Mouse (Mus musculus) embryo, embryonic 10.5 days (tissue): ENCODE results near the gene Mcu.

Experiments used
- DNase-seq: peaks from one replicate; pipeline ENCODE4 v3.0.0-alpha.2; 2015; ENCODE audit warnings: low spot score

The Mcu gene

DNA sequence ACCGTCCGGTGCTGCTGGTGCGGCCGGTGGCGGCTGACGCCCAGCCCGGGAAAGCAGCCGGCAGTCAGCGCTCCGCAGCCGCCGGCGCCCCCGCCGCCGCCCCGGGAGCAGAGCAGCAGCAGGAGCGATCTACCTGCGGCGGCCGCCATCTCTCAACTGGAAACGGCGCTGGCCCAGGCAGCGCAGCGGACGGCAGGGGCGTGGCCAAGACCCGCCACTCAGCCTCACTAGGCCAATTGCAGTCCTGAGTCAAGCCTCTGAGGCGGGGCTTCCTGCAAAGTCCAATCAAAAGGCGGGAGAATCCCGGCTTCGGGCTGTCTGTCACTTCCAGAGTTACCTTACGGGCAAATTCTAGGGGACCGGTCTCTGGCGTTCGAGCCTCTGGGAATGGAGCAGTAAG lies at the start of gene Mcu:
Mcu (minus strand) TSS at position 171 of the 400 bp plus-strand sequence.
- peak; percentile 97 for DNase-seq

DNA sequence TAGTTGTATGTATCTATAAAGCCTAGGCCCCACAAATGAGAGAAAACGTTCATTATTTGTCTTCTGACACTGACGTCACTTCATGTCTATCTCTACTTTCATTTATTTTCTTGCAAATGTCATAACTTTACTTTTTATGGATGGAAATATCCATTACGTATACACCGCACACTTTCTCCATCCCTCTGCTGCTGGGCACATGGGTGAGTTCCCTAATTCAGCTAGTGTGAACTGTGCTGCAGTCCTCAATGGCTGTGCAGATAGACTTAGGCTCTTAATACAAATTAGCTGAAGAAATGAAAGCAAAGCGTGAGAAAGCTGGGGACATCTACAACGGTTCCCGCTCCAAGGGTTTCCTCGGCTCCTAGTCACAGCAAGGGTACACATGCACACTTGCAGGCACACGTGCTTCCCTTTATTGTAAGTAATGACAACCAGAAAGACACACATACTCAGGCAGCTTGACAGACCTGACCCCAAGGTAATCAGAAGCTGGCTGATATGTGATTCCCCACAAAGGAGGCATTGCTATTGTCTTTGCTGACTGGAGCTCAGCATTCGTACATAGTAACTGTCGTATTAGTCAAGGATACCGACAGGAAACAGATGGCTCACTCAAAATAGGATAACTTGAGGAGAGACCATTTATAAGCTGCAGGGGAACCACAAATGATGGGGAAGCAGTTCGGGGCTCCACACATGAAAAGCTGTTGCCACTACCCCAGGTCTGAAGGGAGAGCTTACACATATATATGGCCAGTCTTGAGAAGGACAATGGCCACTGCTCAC lies 49.2 kb upstream of the Mcu start:
- no peak for DNase-seq

DNA sequence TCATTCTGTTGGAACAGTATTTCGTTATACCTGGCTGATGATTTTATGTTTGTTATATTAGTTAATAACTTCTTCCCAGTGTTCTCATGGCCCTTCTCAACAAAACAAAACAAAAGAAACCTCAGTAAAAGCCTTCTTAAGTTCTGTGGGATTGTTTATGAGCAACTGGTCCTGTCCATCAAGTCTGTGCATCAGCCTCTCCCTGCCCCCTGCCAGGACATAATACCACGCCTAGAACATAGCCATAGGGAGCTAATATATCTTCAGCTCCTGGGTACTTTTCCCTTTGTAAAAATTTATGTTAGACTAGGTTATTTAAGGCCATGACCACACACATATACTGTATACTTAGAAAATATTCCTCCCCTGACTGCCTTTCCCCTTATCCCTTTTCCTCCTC lies 48.3 kb upstream of the Mcu start:
- DNase-seq, result no peak

DNA sequence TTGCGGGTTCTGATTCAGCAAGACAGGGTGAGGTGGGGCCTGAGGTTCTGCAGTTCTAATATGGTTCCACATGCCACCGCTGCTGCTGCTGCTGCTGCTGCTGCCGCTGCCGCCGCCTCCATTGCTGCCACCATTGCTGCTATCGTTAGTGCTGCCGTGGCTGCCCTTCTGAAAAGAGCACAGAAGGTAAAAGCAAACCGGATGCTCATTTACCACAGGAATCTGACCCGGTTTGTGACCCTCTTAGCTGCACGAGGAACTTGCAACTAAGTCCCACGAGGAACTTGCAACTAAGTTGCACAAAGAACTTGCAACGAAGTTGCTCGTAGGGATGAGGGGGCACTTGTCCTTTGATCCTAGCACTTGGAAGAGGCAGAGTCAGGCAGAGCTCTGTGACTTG lies 40.3 kb upstream of the Mcu start:
- DNase-seq, result no peak

DNA sequence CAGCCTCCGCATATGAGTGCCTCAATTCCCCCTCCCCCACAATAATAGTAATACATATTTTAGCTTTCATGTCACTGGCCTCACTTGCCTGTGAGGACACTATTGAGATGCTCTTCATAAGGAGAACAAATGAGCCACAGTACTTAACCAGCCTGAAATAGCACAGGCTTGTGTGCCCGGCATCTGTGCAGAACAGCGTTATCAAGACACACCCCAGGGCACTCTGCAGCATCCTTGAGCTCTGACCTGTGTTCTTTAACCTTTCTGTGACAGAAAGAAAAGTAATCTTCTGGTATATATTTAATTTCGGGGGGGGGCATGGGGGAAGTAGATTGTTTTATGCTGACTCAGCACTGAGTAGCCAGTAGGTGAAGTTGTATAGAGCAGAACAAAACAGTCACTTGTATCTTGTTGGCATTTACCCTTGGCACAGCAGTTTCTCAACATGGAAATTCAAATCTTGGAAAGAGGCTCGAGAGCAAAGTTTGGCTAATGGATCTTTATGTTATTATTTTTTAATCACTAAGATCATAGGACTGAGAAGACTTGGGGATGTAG lies 30.4 kb upstream of the Mcu start:
- no peak for DNase-seq

DNA sequence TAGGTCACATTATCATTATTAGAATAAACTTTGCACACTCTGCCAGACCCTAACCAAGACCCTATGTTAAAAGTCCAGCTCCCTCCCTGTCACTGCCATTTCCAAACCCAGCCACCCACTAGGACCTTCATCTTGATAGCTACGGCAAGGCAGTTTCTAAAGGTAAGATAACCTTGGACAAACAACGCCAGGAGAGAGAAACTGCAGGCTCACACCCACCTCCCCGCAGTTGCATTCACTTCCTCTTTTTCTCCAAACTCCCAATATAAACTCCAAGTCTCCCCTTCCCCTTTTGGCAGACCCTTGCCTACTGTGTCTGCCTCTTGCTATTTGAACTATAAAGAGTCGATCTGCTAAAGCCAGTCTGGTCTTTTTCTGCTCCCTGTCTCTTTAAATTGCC lies 28.7 kb upstream of the Mcu start:
- DNase-seq, result no peak

DNA sequence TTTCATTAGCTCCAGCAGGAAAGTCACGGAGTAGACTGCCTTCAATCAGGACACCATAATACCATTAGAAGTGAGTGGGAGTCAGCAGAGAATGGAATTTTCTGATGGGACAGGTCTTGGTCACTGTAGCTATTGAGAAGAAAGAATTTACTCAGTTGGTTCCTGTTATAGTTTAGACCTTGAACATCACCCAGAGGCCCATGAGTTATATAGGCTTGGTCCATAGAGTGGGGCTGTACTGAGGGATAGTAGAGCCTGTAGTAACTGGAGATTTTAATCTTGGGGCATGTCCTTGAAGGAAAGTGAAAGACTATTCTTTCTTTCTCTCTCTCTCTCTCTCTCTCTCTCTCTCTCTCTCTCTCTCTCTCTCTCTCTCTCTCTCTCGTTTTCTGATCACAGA lies 28.2 kb upstream of the Mcu start:
- no peak for DNase-seq

DNA sequence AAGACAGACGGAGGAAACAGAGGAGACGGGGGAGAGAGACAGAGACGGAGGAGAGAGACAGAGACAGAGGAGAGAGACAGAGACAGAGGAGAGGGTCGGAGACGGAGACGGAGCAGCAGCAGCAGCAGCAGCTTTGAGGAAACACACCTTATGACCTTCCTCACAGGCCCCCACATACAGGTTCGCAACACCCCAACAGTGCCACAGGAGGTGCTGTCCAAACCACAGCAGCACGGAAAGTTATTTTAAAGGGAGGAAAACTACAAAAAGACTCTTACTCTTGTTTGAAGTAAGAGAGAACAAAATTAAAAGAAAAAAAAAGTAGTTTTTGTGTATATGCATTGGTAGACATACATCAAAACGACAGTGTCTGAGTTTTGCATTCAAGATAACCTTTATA lies 27.2 kb upstream of the Mcu start:
- DNase-seq, result no peak

DNA sequence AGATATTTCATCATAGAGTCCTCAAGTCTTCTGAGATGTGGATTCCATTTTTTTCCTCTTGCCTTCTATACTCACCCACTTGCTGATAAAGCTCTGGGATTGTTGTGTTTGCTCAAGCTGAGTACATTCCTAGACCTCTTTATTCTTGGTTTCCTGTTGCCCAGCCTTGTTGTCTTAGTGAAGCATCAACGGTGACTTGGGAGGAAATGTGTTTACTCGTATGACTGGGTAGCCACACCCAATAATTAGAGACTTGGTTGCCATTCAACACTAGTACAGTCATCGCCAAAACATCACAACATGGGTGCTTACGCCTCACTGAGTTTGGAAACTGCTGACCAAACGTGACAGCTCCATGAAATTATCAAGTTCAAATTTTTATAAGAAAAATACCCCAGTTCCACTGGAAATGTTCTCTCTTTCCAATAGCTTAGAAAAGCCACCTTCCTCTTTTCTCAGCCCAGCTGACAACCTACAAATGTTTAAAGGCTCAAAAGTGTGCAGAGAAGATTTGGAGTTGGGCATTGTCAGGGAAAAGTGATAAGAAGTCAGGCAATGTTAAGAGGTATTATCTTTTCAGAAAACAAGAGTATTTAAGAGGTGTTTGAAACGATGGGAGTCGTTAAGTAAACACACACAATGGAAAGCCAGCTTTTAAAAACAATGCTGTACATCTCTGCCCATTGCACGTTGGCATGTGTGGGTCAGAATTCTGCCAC lies 26.3 kb upstream of the Mcu start:
- DNase-seq, result no peak

DNA sequence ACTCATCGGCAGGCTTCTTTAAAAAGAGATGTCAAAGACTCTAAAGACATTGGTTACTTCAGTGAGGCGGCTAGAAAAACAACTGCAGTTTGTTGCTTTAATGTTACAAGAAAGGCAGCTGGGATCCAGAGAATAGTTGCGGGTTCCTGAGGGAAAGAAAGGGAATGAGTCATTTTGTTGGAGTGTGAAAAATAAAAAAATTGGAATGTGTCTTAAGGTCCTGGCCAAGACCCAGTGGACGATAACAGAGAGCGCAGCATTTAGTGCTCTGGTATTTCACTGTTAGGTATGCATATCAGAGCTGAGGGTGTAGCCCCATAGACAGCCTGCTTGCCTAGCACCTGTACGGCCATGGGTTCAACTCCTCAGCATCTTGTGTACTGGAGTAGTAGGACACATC lies 22.1 kb upstream of the Mcu start:
- DNase-seq, result no peak

DNA sequence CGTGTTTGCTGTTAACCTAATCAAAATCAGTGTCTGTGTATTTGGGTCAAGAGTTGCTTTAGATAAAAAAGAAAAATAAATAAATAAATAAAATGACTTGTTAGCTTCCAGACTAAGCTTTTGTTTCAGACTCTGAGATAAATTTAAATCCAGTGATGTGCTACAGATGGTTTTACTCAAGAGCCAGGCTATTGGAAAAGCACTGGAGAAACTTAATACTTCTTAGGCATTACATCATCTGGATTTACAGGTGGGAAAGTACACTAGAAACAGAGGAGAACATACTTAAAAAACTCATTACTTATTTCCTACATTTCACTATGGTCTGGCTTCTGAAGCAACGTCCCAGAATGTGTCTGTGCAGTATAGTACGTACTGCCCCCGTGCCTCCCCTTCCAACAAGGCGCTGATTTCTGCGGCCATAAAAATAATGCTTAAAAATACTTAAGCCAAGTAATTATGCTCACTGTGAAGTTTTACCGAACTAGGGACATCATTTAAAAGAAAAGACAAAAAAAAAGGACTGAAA lies 21.2 kb upstream of the Mcu start:
- DNase-seq, result peak; percentile 30

DNA sequence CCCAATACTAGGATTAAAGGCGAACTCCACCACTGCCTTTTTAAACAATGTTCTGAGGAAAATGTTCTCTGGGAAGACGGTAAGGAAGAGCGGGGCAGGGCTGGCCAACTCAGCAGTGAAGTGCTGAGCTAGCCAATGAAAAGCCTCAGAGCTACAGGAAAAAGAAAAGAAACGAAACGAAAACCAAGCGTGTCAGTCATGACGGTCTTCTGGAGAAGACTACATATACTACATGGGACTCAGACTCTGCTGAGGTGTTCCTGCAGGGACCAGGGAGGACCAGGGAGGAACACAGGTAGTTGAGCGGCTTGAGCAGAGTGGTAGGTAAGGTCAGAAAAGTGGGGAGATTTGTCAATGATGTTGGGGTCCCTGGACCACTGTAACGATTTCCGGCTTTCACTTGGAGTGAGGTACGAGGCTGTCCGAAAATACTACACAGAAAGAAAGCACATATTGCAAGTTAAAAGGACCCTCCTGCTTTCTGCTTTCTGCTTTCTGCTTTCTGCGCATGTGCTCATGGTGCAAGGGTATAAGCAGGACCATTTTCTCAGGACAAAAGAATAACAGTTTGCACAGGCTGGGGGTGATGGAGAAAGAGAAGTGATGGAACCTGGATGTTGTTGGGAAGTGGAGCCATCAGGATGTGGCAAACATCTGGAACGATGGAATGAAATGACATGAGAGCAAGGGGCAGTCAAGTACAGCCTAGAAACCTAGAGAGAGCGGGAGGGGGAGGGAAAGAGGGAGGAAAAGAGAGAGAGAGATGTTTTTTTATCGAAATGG lies 20.4 kb upstream of the Mcu start:
- peak; percentile 19 for DNase-seq

DNA sequence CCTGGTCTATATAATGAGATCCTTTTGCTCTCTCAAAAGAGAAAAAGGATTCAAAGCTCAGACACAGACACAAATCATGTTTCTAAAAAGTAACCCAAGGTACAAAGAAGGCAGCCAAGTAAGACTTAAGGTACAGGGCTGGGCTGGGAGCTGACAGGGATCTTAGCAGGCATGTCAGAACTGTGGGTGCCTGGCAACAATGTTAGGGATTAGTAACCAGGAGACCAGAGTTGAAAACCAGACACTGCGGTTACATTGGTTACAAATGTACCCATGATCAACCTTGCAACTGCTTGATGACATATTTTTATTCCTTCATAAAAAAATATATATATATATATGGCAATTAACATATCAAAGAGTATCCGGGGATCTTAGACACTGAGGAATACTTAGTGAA lies 19.6 kb upstream of the Mcu start:
- no peak for DNase-seq

DNA sequence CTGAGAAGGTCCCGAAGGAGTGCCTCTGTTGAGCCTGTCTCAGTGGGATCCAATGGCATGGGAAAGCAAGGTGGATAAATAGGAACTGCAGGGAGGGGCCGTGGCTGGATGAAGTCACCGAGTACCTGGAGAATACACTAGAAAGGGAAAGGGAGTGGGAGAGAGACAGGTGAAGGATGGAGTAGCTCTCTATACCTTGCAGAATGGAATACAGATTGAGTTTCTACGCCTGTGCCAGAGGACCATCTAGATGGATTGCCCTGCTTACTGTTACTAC lies 13.0 kb upstream of the Mcu start:
- DNase-seq, result no peak

DNA sequence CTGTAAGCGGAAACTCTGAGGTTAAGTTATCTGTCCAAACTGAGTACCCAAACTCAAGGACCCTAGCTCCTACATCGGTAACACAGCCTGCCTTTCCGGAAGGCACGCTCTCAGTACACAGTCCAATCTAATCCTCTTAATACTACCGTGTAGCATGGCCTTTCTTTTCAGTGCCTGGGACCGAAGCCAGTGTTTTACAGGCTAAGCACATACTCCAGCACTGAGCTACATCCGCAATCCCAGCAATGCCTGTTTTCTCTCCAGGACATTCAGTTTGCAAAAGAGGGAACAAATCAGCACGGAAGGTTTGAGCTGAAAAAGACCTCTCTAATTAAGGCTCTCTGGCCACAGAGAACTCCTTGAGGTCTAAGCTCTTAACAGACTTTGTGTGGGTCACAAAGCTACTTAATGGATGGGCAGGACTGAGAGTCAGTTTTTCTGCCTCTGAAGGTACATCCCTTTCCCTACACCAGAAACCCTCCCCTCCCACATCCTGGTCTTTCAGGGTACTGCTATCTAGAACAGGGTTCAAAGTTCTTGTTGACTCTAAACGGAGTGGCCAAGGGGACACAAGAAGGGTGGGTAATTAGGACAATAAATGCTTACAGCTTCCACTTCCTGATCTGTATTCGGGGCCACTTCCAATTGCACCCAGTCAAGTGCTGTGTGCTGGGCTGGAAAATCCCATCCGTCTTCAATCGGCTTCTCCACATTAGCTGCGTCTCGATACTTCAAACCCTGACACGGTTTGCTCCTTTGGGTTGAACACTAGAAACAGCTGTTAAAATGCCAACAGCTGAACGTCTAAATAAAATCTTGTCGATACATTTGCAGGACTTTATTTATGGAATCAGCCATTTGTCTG lies 12.4 kb upstream of the Mcu start:
- no peak for DNase-seq

DNA sequence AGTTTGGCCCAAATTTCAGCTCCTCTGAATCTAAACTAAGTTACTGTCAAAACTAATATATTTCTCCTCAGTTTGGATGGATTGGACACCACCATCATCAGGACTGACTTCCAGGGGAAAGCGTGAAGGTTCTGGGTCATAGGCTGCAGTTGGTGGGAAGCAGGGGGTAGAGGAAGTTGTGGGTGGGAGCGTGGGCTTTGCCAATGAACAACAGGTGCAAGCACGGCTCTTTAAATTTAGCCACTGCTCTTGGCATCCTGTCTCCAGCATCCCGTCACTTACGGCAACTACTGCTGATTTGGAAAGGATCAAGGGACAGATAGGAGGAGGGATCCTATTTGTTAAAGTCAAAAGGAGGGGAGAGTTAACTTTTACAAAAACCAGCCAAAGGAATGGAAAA lies 7.0 kb upstream of the Mcu start:
- no peak for DNase-seq

DNA sequence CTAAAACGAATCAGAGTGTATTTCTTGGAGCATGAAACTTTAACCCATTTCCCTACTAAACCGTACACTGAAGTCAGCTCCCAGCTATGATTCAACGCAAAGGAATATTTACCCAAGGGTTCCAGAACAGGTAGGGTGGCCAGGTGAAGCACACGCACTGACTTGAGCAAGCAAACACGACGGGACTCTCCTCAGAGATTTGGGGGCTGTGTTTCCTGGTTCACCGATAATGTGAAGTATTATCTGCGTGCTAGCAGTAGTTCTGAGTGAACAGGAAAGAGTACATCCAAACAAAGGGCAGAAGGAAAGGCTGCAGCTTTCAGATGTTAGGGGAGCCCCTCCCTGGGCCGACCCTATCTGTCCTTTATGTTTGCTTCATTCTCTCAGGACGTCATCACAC lies 4.9 kb upstream of the Mcu start:
- no peak for DNase-seq

DNA sequence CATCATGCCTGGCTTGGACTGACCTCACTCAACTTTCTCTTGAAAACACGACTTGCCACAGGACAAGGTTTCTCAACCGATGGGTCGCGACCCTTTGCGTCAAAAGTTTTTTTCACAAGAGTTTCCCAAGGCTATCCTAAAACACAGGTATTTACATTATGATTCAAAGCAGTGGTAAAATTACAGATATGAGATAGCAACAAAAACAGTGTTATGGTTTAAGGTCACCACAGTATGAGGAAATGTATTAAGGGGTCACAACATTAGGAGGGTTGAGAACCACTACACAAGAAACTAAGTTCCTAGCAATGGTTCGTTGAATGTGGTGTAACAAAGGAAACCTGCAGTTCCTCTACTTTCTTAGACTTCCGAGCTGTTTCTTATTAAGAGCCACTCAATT lies 1.3 kb upstream of the Mcu start:
- no peak for DNase-seq

DNA sequence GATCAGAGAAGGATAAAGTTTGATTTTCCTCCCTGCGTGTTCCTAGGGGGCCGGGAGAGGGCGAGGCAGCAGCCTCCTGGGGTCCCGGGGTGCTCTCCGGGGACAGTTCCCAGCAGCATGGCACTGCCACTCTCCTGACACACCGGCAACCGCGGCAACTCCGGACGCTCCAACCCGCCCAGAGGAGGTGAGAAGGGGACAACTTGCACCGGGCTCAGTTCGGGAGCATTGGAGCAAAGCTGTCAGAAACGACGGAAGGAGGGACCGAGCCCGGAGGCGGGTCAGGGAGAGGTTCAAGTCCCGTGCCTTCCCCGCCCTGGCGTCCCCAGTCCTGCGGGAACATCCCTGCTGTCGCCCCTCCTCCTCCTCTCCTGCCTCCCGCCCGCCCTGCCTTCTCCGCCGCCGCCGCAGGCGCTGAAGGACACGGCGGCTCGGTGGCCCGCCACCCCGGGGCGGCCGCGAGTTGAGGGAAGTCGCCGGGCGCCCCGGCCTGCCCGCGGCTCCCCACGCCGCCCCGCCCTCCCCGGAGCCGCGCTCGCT lies 441 bp downstream of the Mcu start, which contains the start of gene Gm10322:
Gm10322 (plus strand) TSS at position 83 of the 540 bp plus-strand sequence.
- DNase-seq, result peak; percentile 66

DNA sequence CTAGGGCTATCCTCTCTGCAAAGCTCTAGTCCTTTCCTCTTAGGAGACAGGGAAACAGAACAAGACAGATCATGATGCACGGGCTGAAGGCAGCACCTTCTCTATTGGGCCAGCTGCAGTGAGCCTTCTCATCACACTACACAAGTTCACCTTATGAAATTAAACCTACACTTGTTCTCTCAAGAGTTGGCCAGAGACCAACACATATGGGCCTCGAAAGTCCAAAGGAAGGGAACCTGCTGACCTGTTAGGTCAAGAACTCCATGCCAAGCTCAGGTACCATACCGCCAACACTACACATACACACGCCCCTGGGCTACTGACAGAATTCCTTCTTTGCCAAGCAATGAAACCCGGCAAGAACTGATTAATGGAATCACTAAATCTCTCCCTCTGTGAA lies 1.1 kb downstream of the Mcu start:
- DNase-seq, result no peak

DNA sequence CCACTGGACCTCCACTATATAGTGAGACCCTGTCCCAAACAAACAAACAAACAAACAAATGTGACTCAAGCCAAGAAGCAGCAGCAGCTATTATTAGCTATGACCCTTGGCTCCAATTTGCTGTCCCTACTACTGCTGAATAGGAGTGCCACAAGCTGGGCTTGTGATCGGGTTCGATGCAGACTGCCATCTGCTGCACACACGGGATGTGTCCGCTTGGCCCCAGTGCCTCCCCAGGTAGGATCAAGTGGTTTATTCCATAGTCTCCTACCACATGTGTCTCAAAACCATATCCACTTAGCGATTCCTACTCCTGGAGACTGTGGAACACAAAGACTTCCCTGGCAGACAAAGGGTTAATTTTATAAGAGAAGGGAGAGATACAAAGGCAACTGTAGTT lies 2.4 kb downstream of the Mcu start:
- DNase-seq, result no peak
